Mouse (Mus musculus): ENCODE data around the gene Chchd3. TPM values are rescaled to one million over a fixed set of nuclear protein-coding genes. Genes with fewer than 3 reads are reported as not detected.
A peak's percentile ranks its signal among the peaks of the same experiment; 100 is the strongest.

The Chchd3 gene
- polyA plus RNA-seq, 1 experiment from 2014 or later: 150 TPM

DNA sequence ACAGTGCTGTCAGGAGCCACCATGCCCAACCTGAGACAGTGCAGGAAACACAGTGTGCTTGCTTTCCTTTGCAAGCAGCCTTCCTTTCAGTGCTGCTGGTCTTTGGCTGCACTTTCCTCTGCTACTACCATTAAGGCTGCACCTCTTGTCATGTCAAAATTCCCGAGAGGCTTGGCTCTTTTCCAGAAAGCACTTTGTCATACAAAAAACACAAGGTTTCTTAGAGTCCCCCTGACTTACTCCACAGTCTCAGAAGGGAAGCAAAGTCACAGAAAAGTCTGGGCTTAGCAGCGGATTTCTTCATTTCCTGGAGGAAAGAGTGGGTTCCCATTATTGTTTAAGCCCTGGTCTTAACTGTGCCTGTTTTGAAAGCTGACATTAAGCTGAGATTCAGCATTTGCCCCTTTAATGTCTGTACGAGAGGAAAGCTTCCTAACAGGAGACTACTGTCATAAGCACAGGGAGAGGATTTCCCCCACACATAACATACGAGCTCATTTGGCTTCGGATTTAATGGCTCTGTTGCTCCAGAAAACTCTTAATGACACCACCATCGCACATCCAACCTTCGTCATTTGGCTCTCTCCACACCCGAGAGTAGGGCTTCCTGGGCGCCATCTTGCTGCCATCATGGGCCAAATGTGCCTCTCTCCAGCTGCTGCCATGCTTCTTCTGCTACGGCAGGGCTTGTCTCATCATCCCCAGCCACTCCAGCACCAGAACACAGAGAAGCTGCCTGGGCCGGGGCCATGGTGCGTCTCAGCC lies 236.0 kb downstream of the Chchd3 start:
- H3K9me3 ChIP-seq (replicated peaks; ENCODE audit: control insufficient read depth, low read length): no peaks in the 10 kb centered on the region
- H3K36me3 ChIP-seq (ENCODE audit: control insufficient read depth, insufficient read depth, low read length): no peaks in the 10 kb centered on the region
- H3K9ac ChIP-seq (ENCODE audit: low read length): no peak overlapping the region
- peak overlapping the region; percentile 14; the same call in 1 of the 2 replicates for H3K27ac ChIP-seq (ENCODE audit: low read depth, low read length)
- ATAC-seq: no peak
- H3K27me3 ChIP-seq (replicated peaks; ENCODE audit: control insufficient read depth, insufficient read depth, low read length): no peaks in the 10 kb centered on the region
- WGBS: 78% methylated on average over 12 of the region's 12 CpGs
- H3K4me3 ChIP-seq (ENCODE audit: low read depth, low read length): no peak overlapping the region
- no peaks in the 10 kb centered on the region for H3K4me1 ChIP-seq (ENCODE audit: control insufficient read depth, insufficient read depth, low read length)
- H3K4me2 ChIP-seq (ENCODE audit: low read length): no peak overlapping the region
- peak; percentile 29 for DNase-seq (ENCODE audit: low spot score)

DNA sequence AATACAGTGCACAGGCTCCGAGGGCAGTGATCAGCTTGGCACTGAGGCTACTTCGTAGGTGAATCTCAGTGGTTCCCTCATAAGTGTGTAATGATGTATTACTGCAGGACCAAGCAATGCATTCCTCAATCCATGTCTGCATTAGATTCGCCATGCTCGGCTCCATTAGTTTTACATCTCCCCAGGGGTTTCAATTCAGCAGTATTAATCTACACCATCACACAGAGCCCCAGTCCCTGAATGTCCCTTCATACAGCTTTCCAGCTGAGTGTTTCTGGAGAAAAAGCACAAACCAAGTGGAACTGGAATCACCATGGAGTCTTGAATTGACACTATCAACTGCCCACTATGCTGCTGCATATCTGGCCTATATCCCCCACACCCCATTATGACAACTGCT lies 241.1 kb downstream of the Chchd3 start:
- Histone ChIP-seq H3K27me3 (replicated peaks; ENCODE audit: control insufficient read depth, insufficient read depth, low read length) (no peaks in the 10 kb centered on the region), H3K4me2 (ENCODE audit: low read length) (no peak overlapping the region), H3K9ac (ENCODE audit: low read length) (no peak overlapping the region), H3K27ac (ENCODE audit: low read depth, low read length) (no peak overlapping the region), H3K9me3 (replicated peaks; ENCODE audit: control insufficient read depth, low read length) (no peaks in the 10 kb centered on the region), H3K36me3 (ENCODE audit: control insufficient read depth, insufficient read depth, low read length) (no peaks in the 10 kb centered on the region), H3K4me3 (ENCODE audit: low read depth, low read length) (no peak overlapping the region), H3K4me1 (ENCODE audit: control insufficient read depth, insufficient read depth, low read length) (no peaks in the 10 kb centered on the region; the same call in 1 of the 2 replicates)
- DNase-seq (ENCODE audit: low spot score): no peak
- WGBS: 81% methylated on average over 4 of the region's 4 CpGs
- ATAC-seq: no peak

DNA sequence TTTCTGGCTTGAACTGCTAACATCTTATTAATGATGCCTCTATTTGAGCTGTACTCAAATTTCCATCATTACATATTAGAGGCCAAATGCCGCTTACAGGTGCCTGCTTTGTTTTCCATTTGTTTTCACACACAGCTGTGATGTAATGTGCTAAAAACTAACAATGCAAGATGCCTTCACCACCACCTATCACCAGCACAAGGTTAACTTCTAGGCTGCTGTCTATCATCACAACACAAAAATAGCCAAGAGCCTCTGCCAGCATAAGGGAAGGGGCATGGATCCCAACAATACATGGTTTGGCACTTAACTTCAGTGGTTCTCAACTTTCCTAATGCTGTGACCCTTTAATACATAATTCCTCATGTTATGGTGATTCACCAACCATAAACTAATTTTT lies 251.3 kb downstream of the Chchd3 start:
- no peak for DNase-seq (ENCODE audit: low spot score)
- Histone ChIP-seq H3K4me3 (ENCODE audit: low read depth, low read length) (no peak overlapping the region), H3K4me2 (ENCODE audit: low read length) (no peak overlapping the region), H3K9me3 (replicated peaks; ENCODE audit: control insufficient read depth, low read length) (no peaks in the 10 kb centered on the region), H3K4me1 (ENCODE audit: control insufficient read depth, insufficient read depth, low read length) (no peaks in the 10 kb centered on the region), H3K9ac (ENCODE audit: low read length) (no peak overlapping the region), H3K27ac (ENCODE audit: low read depth, low read length) (no peak overlapping the region), H3K27me3 (replicated peaks; ENCODE audit: control insufficient read depth, insufficient read depth, low read length) (no peaks in the 10 kb centered on the region), H3K36me3 (ENCODE audit: control insufficient read depth, insufficient read depth, low read length) (no peaks in the 10 kb centered on the region)
- 89% methylated on average over 1 of the region's 1 CpGs for WGBS
- ATAC-seq: no peak

DNA sequence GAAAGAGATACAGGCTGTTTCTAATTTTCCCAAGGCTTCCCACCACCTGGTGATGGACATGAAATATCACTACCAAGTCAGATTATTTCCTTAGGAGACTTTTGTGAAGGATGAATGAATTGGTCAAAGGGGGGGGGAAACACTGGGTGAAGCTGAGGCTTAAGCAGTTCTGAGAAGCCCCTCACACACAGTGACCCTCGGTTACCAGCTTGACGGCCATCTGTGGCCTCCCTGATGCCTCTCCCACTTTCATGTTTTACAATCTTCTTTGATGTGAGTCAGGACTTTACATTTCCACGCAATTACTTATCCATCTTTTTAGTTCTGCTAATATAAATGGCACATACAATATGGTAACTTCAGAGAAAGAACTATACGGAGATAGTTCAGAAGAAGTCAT lies 252.3 kb downstream of the Chchd3 start:
- DNase-seq (ENCODE audit: low spot score) (peak; percentile 29), ATAC-seq (no peak)
- no peaks in the 10 kb centered on the region for H3K36me3 ChIP-seq (ENCODE audit: control insufficient read depth, insufficient read depth, low read length)
- no peaks in the 10 kb centered on the region for H3K4me1 ChIP-seq (ENCODE audit: control insufficient read depth, insufficient read depth, low read length)
- H3K4me3 ChIP-seq (ENCODE audit: low read depth, low read length): no peak overlapping the region
- 77% methylated on average over 4 of the region's 4 CpGs for WGBS
- H3K4me2 ChIP-seq (ENCODE audit: low read length): no peak overlapping the region
- no peak overlapping the region for H3K27ac ChIP-seq (ENCODE audit: low read depth, low read length)
- H3K9ac ChIP-seq (ENCODE audit: low read length): no peak overlapping the region
- no peaks in the 10 kb centered on the region for H3K9me3 ChIP-seq (replicated peaks; ENCODE audit: control insufficient read depth, low read length)
- no peaks in the 10 kb centered on the region for H3K27me3 ChIP-seq (replicated peaks; ENCODE audit: control insufficient read depth, insufficient read depth, low read length)

DNA sequence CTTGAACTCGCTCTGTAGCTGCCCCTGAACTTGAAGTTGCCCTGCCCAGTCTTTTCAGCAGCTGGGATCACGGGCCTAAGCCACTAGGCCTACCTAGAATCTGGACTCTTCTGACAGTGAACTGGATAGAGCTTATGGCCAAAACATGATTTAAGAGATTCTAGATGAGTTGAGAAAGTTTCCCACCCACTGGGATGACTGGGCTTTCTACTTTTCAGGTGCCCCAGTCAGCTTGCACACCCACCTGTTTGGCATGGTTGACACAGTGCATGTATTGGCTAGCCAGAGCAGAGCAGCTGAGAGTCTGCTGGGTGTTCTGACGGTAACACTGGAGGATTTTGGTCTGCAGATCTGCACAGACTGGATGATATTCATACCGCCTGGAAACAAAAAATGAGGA lies 256.4 kb downstream of the Chchd3 start:
- no peak overlapping the region for H3K4me3 ChIP-seq (ENCODE audit: low read depth, low read length)
- H3K27ac ChIP-seq (ENCODE audit: low read depth, low read length): no peak overlapping the region
- H3K4me1 ChIP-seq (ENCODE audit: control insufficient read depth, insufficient read depth, low read length): no peaks in the 10 kb centered on the region
- 0 out of 2 replicates have a peak, but pooled peaks cover 5% of the 10 kb centered on the region for H3K36me3 ChIP-seq (ENCODE audit: control insufficient read depth, insufficient read depth, low read length)
- no peak overlapping the region for H3K9ac ChIP-seq (ENCODE audit: low read length)
- no peak for DNase-seq (ENCODE audit: low spot score)
- no peaks in the 10 kb centered on the region for H3K27me3 ChIP-seq (replicated peaks; ENCODE audit: control insufficient read depth, insufficient read depth, low read length)
- H3K9me3 ChIP-seq (replicated peaks; ENCODE audit: control insufficient read depth, low read length): no peaks in the 10 kb centered on the region
- WGBS: 94% methylated on average over 4 of the region's 4 CpGs
- no peak overlapping the region for H3K4me2 ChIP-seq (ENCODE audit: low read length)
- no peak for ATAC-seq

DNA sequence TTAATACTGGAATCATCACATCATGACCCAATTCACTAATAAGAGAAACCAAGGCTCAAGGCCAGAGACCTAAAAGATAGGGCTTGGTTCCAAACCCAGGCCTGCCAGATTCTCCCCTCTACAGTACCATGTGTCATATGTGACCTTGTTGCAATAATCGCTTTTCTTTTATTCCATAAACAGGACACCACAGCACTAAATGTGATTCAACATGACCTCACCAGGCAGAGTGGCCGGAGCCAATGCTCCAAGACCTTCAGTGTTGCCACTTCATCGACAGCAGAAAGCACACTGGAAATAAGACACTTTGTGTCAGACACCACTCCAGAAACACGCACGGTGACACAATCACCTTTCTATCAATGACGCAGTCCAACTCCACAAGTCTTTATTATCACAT lies 258.3 kb downstream of the Chchd3 start:
- H3K9ac ChIP-seq (ENCODE audit: low read length): no peak overlapping the region
- ATAC-seq (no peak), DNase-seq (ENCODE audit: low spot score) (no peak)
- no peaks in the 10 kb centered on the region for H3K9me3 ChIP-seq (replicated peaks; ENCODE audit: control insufficient read depth, low read length)
- 0 out of 2 replicates have a peak, but pooled peaks cover 5% of the 10 kb centered on the region for H3K36me3 ChIP-seq (ENCODE audit: control insufficient read depth, insufficient read depth, low read length)
- no peaks in the 10 kb centered on the region for H3K27me3 ChIP-seq (replicated peaks; ENCODE audit: control insufficient read depth, insufficient read depth, low read length)
- whole genome bisulfite sequencing: 96% methylated on average over 6 of the region's 6 CpGs
- H3K27ac ChIP-seq (ENCODE audit: low read depth, low read length): no peak overlapping the region
- H3K4me1 ChIP-seq (ENCODE audit: control insufficient read depth, insufficient read depth, low read length): peaks cover 2% of the 10 kb centered on the region
- H3K4me2 ChIP-seq (ENCODE audit: low read length): no peak overlapping the region
- no peak overlapping the region for H3K4me3 ChIP-seq (ENCODE audit: low read depth, low read length)

DNA sequence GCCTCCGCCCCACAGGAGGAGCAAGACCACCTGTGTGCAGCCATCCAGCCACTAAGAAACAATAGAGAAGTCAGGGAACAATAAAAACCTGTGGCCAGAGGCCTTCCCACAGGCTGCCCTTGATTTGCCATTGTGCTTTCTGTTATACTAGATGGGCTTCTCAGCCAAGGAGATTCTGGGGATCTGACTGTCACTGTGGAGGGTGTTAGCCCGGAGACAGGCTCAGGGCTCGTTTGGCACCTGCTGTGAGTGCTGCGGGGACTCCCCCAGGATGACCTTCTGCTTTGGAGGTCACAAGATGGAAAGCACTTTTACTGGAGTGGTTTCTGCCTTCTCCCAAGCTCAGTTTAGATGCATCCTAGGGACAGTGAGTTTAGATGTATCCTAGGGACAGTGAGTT lies 262.5 kb downstream of the Chchd3 start:
- Histone ChIP-seq H3K27me3 (replicated peaks; ENCODE audit: control insufficient read depth, insufficient read depth, low read length) (no peaks in the 10 kb centered on the region), H3K9me3 (replicated peaks; ENCODE audit: control insufficient read depth, low read length) (no peaks in the 10 kb centered on the region), H3K9ac (ENCODE audit: low read length) (no peak overlapping the region), H3K27ac (ENCODE audit: low read depth, low read length) (no peak overlapping the region), H3K4me3 (ENCODE audit: low read depth, low read length) (no peak overlapping the region), H3K36me3 (ENCODE audit: control insufficient read depth, insufficient read depth, low read length) (0 out of 2 replicates have a peak, but pooled peaks cover 5% of the 10 kb centered on the region), H3K4me2 (ENCODE audit: low read length) (no peak overlapping the region), H3K4me1 (ENCODE audit: control insufficient read depth, insufficient read depth, low read length) (peaks cover 5% of the 10 kb centered on the region)
- WGBS: 27% methylated on average over 4 of the region's 4 CpGs
- ATAC-seq (no peak), DNase-seq (ENCODE audit: low spot score) (no peak)

DNA sequence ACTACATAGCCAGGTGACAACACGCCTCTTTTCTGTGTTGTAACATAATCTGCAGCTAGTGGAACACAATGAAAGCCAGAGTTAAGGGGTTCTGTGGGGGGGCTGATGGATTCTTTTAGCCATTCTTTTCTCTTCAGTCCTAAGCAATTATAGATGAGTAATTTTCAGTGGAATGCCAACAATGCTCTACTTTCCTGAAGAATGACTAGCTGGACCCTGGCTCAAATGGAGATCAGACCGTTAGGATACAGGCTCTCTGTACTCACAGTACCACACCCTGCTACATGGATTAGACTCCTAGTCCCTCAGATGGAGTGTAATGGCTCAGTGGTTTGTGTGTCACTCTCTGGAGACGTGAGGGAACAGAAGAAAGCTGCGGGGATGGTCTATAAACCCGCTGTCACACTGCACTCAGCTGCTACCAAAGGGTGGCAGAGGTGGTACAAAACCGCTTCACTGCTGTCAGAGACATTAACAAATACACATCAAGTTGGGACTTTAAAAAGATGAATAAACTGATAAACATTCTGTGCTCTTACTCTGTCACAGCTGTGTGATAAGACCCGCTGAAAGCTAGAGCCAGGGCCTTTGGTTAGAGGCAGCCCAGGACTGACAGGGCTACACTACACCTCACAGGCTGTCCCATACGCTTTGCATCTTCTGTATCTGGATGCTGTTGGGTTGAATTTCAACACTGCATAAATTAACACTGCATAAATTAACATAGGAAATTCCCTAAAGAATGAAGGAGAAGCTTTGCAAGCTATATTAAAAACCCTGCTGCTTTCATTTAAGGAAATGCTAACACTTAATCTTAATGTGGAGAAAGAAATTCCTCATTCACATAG lies 264.2 kb downstream of the Chchd3 start:
- no peak overlapping the region for H3K4me2 ChIP-seq (ENCODE audit: low read length)
- H3K36me3 ChIP-seq (ENCODE audit: control insufficient read depth, insufficient read depth, low read length): 0 out of 2 replicates have a peak, but pooled peaks cover 3% of the 10 kb centered on the region
- 43% methylated on average over 8 of the region's 8 CpGs for WGBS
- H3K4me1 ChIP-seq (ENCODE audit: control insufficient read depth, insufficient read depth, low read length): peaks cover 5% of the 10 kb centered on the region
- ATAC-seq (peak; percentile 97), DNase-seq (ENCODE audit: low spot score) (peak; percentile 88)
- no peaks in the 10 kb centered on the region for H3K27me3 ChIP-seq (replicated peaks; ENCODE audit: control insufficient read depth, insufficient read depth, low read length)
- no peak overlapping the region for H3K4me3 ChIP-seq (ENCODE audit: low read depth, low read length)
- H3K27ac ChIP-seq (ENCODE audit: low read depth, low read length): peak overlapping the region; percentile 15; the same call in 1 of the 2 replicates
- H3K9me3 ChIP-seq (replicated peaks; ENCODE audit: control insufficient read depth, low read length): no peaks in the 10 kb centered on the region
- no peak overlapping the region for H3K9ac ChIP-seq (ENCODE audit: low read length)

DNA sequence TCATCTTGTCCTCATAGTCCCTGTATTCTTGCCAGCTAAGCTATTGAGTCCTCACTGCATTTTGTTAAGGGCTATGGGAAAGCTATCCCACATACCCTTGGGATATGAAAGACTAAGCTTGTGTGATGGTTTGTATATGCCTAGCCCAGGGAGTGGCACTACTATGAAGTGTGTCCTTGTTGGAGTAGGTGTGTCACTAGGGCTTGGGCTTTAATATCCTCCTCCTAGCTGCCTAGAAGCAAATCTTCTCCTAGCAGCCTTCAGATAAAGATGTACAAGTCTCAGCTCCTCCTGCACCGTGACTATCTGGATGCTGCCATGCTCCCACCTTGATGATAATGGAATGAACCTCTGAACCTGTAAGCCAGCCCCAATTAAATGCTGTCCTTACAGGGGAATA lies 266.5 kb downstream of the Chchd3 start:
- no peak for DNase-seq (ENCODE audit: low spot score)
- WGBS: 92% methylated on average over 1 of the region's 1 CpGs
- Histone ChIP-seq H3K36me3 (ENCODE audit: control insufficient read depth, insufficient read depth, low read length) (no peaks in the 10 kb centered on the region), H3K4me1 (ENCODE audit: control insufficient read depth, insufficient read depth, low read length) (peaks cover 5% of the 10 kb centered on the region), H3K4me3 (ENCODE audit: low read depth, low read length) (no peak overlapping the region), H3K4me2 (ENCODE audit: low read length) (no peak overlapping the region), H3K27ac (ENCODE audit: low read depth, low read length) (no peak overlapping the region), H3K9ac (ENCODE audit: low read length) (no peak overlapping the region), H3K27me3 (replicated peaks; ENCODE audit: control insufficient read depth, insufficient read depth, low read length) (no peaks in the 10 kb centered on the region), H3K9me3 (replicated peaks; ENCODE audit: control insufficient read depth, low read length) (no peaks in the 10 kb centered on the region)
- no peak for ATAC-seq
